Mouse (Mus musculus) cerebellum, adult 2 months (tissue): ENCODE measurements at regions not wholly inside any gene's neighbourhood (a gene's known extent, or its start where the extent isn't known, plus 50 kb on each side); places are given as distances from the start of the nearest gene placed in this dataset.

Source experiments
- CTCF ChIP-seq: fragments of 200-500 bp; IDR thresholded peaks from 2 replicates; pipeline ENCODE4 v1.5.1; 2011; ENCODE audit warnings: low read depth, mild to moderate bottlenecking, control low read depth, low read length, moderate library complexity, borderline replicate concordance; ENCODE audit not compliant: insufficient read depth
- POLR2A ChIP-seq: fragments of 200-500 bp; IDR thresholded peaks from 2 replicates; pipeline ENCODE4 v1.6.1; 2011; ENCODE audit warnings: low read length, control low read depth, borderline replicate concordance; ENCODE audit not compliant: insufficient read depth

DNA sequence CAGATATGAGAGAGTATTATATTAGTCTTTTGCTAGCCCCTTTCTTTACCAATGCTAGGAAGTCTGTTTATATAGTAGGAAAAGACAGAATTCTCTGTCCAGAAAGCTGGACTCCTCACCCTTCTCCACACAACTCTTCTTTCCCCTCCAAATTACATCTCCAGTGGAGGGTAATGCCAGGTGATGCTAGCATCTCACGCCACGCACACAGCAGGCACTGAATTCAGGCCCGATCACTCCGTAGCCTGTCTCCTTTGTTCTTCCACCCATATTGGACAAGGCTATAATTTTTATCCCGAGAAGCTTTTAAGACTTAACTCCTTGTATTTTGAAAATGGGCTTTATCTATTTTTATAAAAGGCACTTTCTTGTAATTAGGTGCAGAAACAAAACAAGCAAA lies 73.0 kb upstream of the Ppara start:
- TF ChIP-seq POLR2A (no peak), CTCF (no peak)
